Mouse (Mus musculus): ENCODE data around the gene Sik2. TPM values are rescaled to one million over a fixed set of nuclear protein-coding genes. Genes with fewer than 3 reads are reported as not detected.

Sik2 gene
- polyA plus RNA-seq, 1 experiment from 2014 or later = 18.5 TPM

- H3K4me3 ChIP-seq (ENCODE audit: low read length) = peak overlapping the region; percentile 73
- H3K9ac ChIP-seq (ENCODE audit: low read length) = peak overlapping the region; percentile 85
- peak overlapping the region; percentile 64 for H3K4me2 ChIP-seq (ENCODE audit: low read depth, low read length)
- ATAC-seq (replicated peaks; ENCODE audit: extremely low read depth, insufficient read depth, low FRiP score) = no peak
- no peaks in the 10 kb centered on the region for H3K27me3 ChIP-seq (ENCODE audit: control insufficient read depth, insufficient read depth, low read length)
- H3K9me3 ChIP-seq (replicated peaks; ENCODE audit: control insufficient read depth, low read length) = no peaks in the 10 kb centered on the region
- 11% methylated on average over 10 of the region's 10 CpGs for WGBS
- no peak overlapping the region for H3K27ac ChIP-seq (ENCODE audit: low read length)
- peaks cover 14% of the 10 kb centered on the region for H3K4me1 ChIP-seq (ENCODE audit: control insufficient read depth, insufficient read depth, low read length)
- no peaks in the 10 kb centered on the region for H3K36me3 ChIP-seq (ENCODE audit: control insufficient read depth, insufficient read depth)
Measured at GRCm38 (mm10) chr9:51007726-51008067, 1.2 kb downstream of the Sik2 start.

GRCm38 (mm10) chr9:51006846-51007245, 2.0 kb downstream of the Sik2 start:
- Histone ChIP-seq H3K27ac (ENCODE audit: low read length) (no peak overlapping the region), H3K9ac (ENCODE audit: low read length) (no peak overlapping the region), H3K27me3 (ENCODE audit: control insufficient read depth, insufficient read depth, low read length) (no peaks in the 10 kb centered on the region), H3K4me3 (ENCODE audit: low read length) (no peak overlapping the region), H3K36me3 (ENCODE audit: control insufficient read depth, insufficient read depth) (no peaks in the 10 kb centered on the region), H3K4me1 (ENCODE audit: control insufficient read depth, insufficient read depth, low read length) (peaks cover 14% of the 10 kb centered on the region), H3K9me3 (replicated peaks; ENCODE audit: control insufficient read depth, low read length) (no peaks in the 10 kb centered on the region), H3K4me2 (ENCODE audit: low read depth, low read length) (no peak overlapping the region)
- 7% methylated on average over 4 of the region's 4 CpGs for WGBS
- ATAC-seq (replicated peaks; ENCODE audit: extremely low read depth, insufficient read depth, low FRiP score) = no peak

GRCm38 (mm10) chr9:51004062-51004461, 4.8 kb downstream of the Sik2 start:
- no peak overlapping the region for H3K4me3 ChIP-seq (ENCODE audit: low read length)
- peaks cover 9% of the 10 kb centered on the region for H3K4me1 ChIP-seq (ENCODE audit: control insufficient read depth, insufficient read depth, low read length)
- 87% methylated on average over 1 of the region's 1 CpGs for WGBS
- H3K9ac ChIP-seq (ENCODE audit: low read length) = no peak overlapping the region
- no peaks in the 10 kb centered on the region for H3K27me3 ChIP-seq (ENCODE audit: control insufficient read depth, insufficient read depth, low read length)
- no peak overlapping the region for H3K4me2 ChIP-seq (ENCODE audit: low read depth, low read length)
- H3K27ac ChIP-seq (ENCODE audit: low read length) = no peak overlapping the region
- no peaks in the 10 kb centered on the region for H3K9me3 ChIP-seq (replicated peaks; ENCODE audit: control insufficient read depth, low read length)
- no peak for ATAC-seq (replicated peaks; ENCODE audit: extremely low read depth, insufficient read depth, low FRiP score)
- peaks cover 4% of the 10 kb centered on the region; the same call in 1 of the 2 replicates for H3K36me3 ChIP-seq (ENCODE audit: control insufficient read depth, insufficient read depth)

- H3K4me2 ChIP-seq (ENCODE audit: low read depth, low read length) = no peak overlapping the region
- no peak overlapping the region; the same call in 1 of the 2 replicates for H3K27ac ChIP-seq (ENCODE audit: low read length)
- no peaks in the 10 kb centered on the region for H3K4me1 ChIP-seq (ENCODE audit: control insufficient read depth, insufficient read depth, low read length)
- no peak for ATAC-seq (replicated peaks; ENCODE audit: extremely low read depth, insufficient read depth, low FRiP score)
- H3K4me3 ChIP-seq (ENCODE audit: low read length) = no peak overlapping the region
- H3K36me3 ChIP-seq (ENCODE audit: control insufficient read depth, insufficient read depth) = no peaks in the 10 kb centered on the region
- H3K27me3 ChIP-seq (ENCODE audit: control insufficient read depth, insufficient read depth, low read length) = no peaks in the 10 kb centered on the region
- H3K9me3 ChIP-seq (replicated peaks; ENCODE audit: control insufficient read depth, low read length) = no peaks in the 10 kb centered on the region
- H3K9ac ChIP-seq (ENCODE audit: low read length) = no peak overlapping the region
Measured at GRCm38 (mm10) chr9:50986677-50987076, 22.2 kb downstream of the Sik2 start.

- WGBS = 60% methylated on average over 8 of the region's 8 CpGs
- H3K4me2 ChIP-seq (ENCODE audit: low read depth, low read length) = no peak overlapping the region
- H3K27me3 ChIP-seq (ENCODE audit: control insufficient read depth, insufficient read depth, low read length) = no peaks in the 10 kb centered on the region
- H3K9ac ChIP-seq (ENCODE audit: low read length) = no peak overlapping the region
- no peak overlapping the region for H3K27ac ChIP-seq (ENCODE audit: low read length)
- ATAC-seq (replicated peaks; ENCODE audit: extremely low read depth, insufficient read depth, low FRiP score) = no peak
- H3K4me1 ChIP-seq (ENCODE audit: control insufficient read depth, insufficient read depth, low read length) = no peaks in the 10 kb centered on the region
- no peak overlapping the region for H3K4me3 ChIP-seq (ENCODE audit: low read length)
- no peaks in the 10 kb centered on the region for H3K9me3 ChIP-seq (replicated peaks; ENCODE audit: control insufficient read depth, low read length)
- H3K36me3 ChIP-seq (ENCODE audit: control insufficient read depth, insufficient read depth) = no peaks in the 10 kb centered on the region
Measured at GRCm38 (mm10) chr9:50986123-50986522, 22.8 kb downstream of the Sik2 start.

- Histone ChIP-seq H3K4me1 (ENCODE audit: control insufficient read depth, insufficient read depth, low read length) (no peaks in the 10 kb centered on the region), H3K4me2 (ENCODE audit: low read depth, low read length) (no peak overlapping the region), H3K27ac (ENCODE audit: low read length) (no peak overlapping the region), H3K9ac (ENCODE audit: low read length) (no peak overlapping the region), H3K36me3 (ENCODE audit: control insufficient read depth, insufficient read depth) (no peaks in the 10 kb centered on the region), H3K4me3 (ENCODE audit: low read length) (no peak overlapping the region), H3K27me3 (ENCODE audit: control insufficient read depth, insufficient read depth, low read length) (no peaks in the 10 kb centered on the region), H3K9me3 (replicated peaks; ENCODE audit: control insufficient read depth, low read length) (no peaks in the 10 kb centered on the region)
- 89% methylated on average over 4 of the region's 4 CpGs for WGBS
- no peak for ATAC-seq (replicated peaks; ENCODE audit: extremely low read depth, insufficient read depth, low FRiP score)
Measured at GRCm38 (mm10) chr9:50981499-50982190, 27.2 kb downstream of the Sik2 start.

GRCm38 (mm10) chr9:50974631-50975030, 34.2 kb downstream of the Sik2 start:
- no peak overlapping the region for H3K4me3 ChIP-seq (ENCODE audit: low read length)
- H3K9ac ChIP-seq (ENCODE audit: low read length) = no peak overlapping the region
- H3K36me3 ChIP-seq (ENCODE audit: control insufficient read depth, insufficient read depth) = no peaks in the 10 kb centered on the region
- H3K4me2 ChIP-seq (ENCODE audit: low read depth, low read length) = no peak overlapping the region
- H3K4me1 ChIP-seq (ENCODE audit: control insufficient read depth, insufficient read depth, low read length) = no peaks in the 10 kb centered on the region
- no peak overlapping the region for H3K27ac ChIP-seq (ENCODE audit: low read length)
- no peaks in the 10 kb centered on the region for H3K9me3 ChIP-seq (replicated peaks; ENCODE audit: control insufficient read depth, low read length)
- 90% methylated on average over 7 of the region's 7 CpGs for WGBS
- no peak for ATAC-seq (replicated peaks; ENCODE audit: extremely low read depth, insufficient read depth, low FRiP score)
- no peaks in the 10 kb centered on the region for H3K27me3 ChIP-seq (ENCODE audit: control insufficient read depth, insufficient read depth, low read length)

- no peaks in the 10 kb centered on the region for H3K9me3 ChIP-seq (replicated peaks; ENCODE audit: control insufficient read depth, low read length)
- H3K4me2 ChIP-seq (ENCODE audit: low read depth, low read length) = no peak overlapping the region
- ATAC-seq (replicated peaks; ENCODE audit: extremely low read depth, insufficient read depth, low FRiP score) = no peak
- H3K4me1 ChIP-seq (ENCODE audit: control insufficient read depth, insufficient read depth, low read length) = peaks cover 5% of the 10 kb centered on the region; the same call in 1 of the 2 replicates
- no peak overlapping the region for H3K9ac ChIP-seq (ENCODE audit: low read length)
- H3K36me3 ChIP-seq (ENCODE audit: control insufficient read depth, insufficient read depth) = no peaks in the 10 kb centered on the region
- no peak overlapping the region for H3K27ac ChIP-seq (ENCODE audit: low read length)
- H3K27me3 ChIP-seq (ENCODE audit: control insufficient read depth, insufficient read depth, low read length) = no peaks in the 10 kb centered on the region
- 67% methylated on average over 4 of the region's 4 CpGs for WGBS
- H3K4me3 ChIP-seq (ENCODE audit: low read length) = no peak overlapping the region
Measured at GRCm38 (mm10) chr9:50970413-50970812, 38.5 kb downstream of the Sik2 start.

GRCm38 (mm10) chr9:50969266-50969665, 39.6 kb downstream of the Sik2 start:
- Histone ChIP-seq H3K9me3 (replicated peaks; ENCODE audit: control insufficient read depth, low read length) (no peaks in the 10 kb centered on the region), H3K36me3 (ENCODE audit: control insufficient read depth, insufficient read depth) (no peaks in the 10 kb centered on the region), H3K4me1 (ENCODE audit: control insufficient read depth, insufficient read depth, low read length) (peaks cover 5% of the 10 kb centered on the region; the same call in 1 of the 2 replicates), H3K4me3 (ENCODE audit: low read length) (no peak overlapping the region), H3K4me2 (ENCODE audit: low read depth, low read length) (no peak overlapping the region), H3K9ac (ENCODE audit: low read length) (no peak overlapping the region), H3K27ac (ENCODE audit: low read length) (no peak overlapping the region), H3K27me3 (ENCODE audit: control insufficient read depth, insufficient read depth, low read length) (no peaks in the 10 kb centered on the region)
- no peak for ATAC-seq (replicated peaks; ENCODE audit: extremely low read depth, insufficient read depth, low FRiP score)
- WGBS = 90% methylated on average over 3 of the region's 3 CpGs
